Mouse (Mus musculus): ENCODE measurements around the gene Olfr995. TPM values are rescaled to one million over a fixed set of nuclear protein-coding genes. Genes with fewer than 3 reads are reported as not detected.

Olfr995 gene
- total and polyA plus RNA-seq, 2 experiments from 2014 or later = not detected

DNA sequence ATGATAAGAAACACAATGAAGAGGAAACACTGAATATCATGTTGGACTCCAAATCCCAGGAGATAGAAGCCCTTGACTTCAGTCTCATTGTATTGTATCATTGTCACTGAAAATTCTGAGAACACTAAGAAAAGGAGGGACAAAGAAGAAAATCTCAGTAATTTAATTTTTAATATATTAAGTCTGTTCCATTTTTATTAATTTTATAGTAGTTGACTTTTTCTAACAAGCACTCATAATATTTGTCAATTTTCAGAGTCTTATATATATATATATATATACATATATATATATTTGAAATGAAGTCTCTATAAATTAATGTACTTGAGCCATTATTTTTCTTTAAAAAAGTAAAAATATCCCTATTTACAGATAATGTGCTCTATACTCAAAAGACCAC is 28.7 kb downstream of the Olfr995 start, which contains the start of gene Olfr993:
Gene Olfr993 (minus strand): TSS at position 101 of the 400 bp plus-strand sequence.
- Histone ChIP-seq H3K27me3 (ENCODE audit: insufficient read depth, low read length) (no peaks in the 10 kb centered on the region), H3K9me3 (ENCODE audit: low read length) (no peaks in the 10 kb centered on the region), H3K4me1 (ENCODE audit: insufficient read depth, low read length) (no peaks in the 10 kb centered on the region), H3K9ac (replicated peaks; ENCODE audit: low read length, poor library complexity, severe bottlenecking) (no peak within 1 kb of the TSS), H3K4me3 (ENCODE audit: low read depth, low read length) (no peak within 1 kb of the TSS), H3K27ac (ENCODE audit: low read depth, low read length) (no peak within 1 kb of the TSS), H3K4me2 (ENCODE audit: low read depth, low read length, poor library complexity, severe bottlenecking) (no peak within 1 kb of the TSS), H3K36me3 (ENCODE audit: insufficient read depth, low read length) (no peaks in the 10 kb centered on the region)
- ATAC-seq (ENCODE audit: low FRiP score) = no peak
- DNase-seq (ENCODE audit: low spot score) = no peak
- TF ChIP-seq CTCF (IDR thresholded peaks at IDR 0.05) = no peak

DNA sequence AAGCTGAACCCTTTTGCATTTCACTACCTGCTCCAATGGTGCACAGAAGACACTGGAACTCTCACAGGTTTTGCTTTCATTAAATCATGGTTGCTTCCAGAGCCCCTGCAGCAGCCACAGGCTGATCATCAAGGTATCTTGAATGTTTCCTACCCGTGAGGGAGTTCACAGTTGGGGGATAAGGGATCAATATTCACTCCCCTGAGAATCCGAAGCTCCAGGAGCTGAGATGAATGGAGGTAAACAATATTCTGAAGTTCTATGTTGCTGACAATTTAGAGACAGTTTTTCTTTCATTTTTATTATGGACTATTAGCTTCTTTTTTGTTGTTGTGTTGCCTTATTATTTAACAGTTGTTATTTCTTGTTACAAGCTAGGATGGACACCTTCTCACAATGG is 34.1 kb downstream of the Olfr995 start, which contains the start of gene Olfr992:
Gene Olfr992 (minus strand): TSS at position 101 of the 400 bp plus-strand sequence.
- no peak for ATAC-seq (ENCODE audit: low FRiP score)
- Histone ChIP-seq H3K9me3 (ENCODE audit: low read length) (no peaks in the 10 kb centered on the region), H3K4me2 (ENCODE audit: low read depth, low read length, poor library complexity, severe bottlenecking) (no peak within 1 kb of the TSS), H3K4me1 (ENCODE audit: insufficient read depth, low read length) (no peaks in the 10 kb centered on the region), H3K36me3 (ENCODE audit: insufficient read depth, low read length) (no peaks in the 10 kb centered on the region), H3K27ac (ENCODE audit: low read depth, low read length) (no peak within 1 kb of the TSS), H3K9ac (replicated peaks; ENCODE audit: low read length, poor library complexity, severe bottlenecking) (no peak within 1 kb of the TSS), H3K27me3 (ENCODE audit: insufficient read depth, low read length) (no peaks in the 10 kb centered on the region), H3K4me3 (ENCODE audit: low read depth, low read length) (no peak within 1 kb of the TSS)
- WGBS = 59% methylated on average over 2 of the region's 2 CpGs
- DNase-seq (ENCODE audit: low spot score) = no peak
- TF ChIP-seq CTCF (IDR thresholded peaks at IDR 0.05) = no peak

Other genes with a start within 250 kb of the Olfr995 start
- 29.6 and 32.3 TPM in 2 replicates for gene Lrrc55, start 246.4 kb downstream of the Olfr995 start, total RNA-seq (2014; rRNA removed)
- gene Lrrc55, start 246.4 kb downstream of the Olfr995 start, polyA plus RNA-seq (2015; fragmentation: Nextera tagmentation; extraction: Ambion mirVana) = 10.9 and 11.5 TPM in 2 replicates
- gene Olfr987, start 104.3 kb downstream of the Olfr995 start, total RNA-seq (2014; rRNA removed) = not detected in 2 replicates
- gene Olfr987, start 104.3 kb downstream of the Olfr995 start, polyA plus RNA-seq (2015; fragmentation: Nextera tagmentation; extraction: Ambion mirVana) = not detected in 2 replicates
- gene Olfr988, start 80.4 kb downstream of the Olfr995 start, total RNA-seq (2014; rRNA removed) = not detected in 2 replicates
- not detected in 2 replicates for gene Olfr988, start 80.4 kb downstream of the Olfr995 start, polyA plus RNA-seq (2015; fragmentation: Nextera tagmentation; extraction: Ambion mirVana)
- not detected in 2 replicates for gene Olfr992, start 34.2 kb downstream of the Olfr995 start, total RNA-seq (2014; rRNA removed)
- not detected in 2 replicates for gene Olfr992, start 34.2 kb downstream of the Olfr995 start, polyA plus RNA-seq (2015; fragmentation: Nextera tagmentation; extraction: Ambion mirVana)
- gene Olfr993, start 28.8 kb downstream of the Olfr995 start, total RNA-seq (2014; rRNA removed) = not detected in 2 replicates
- not detected in 2 replicates for gene Olfr993, start 28.8 kb downstream of the Olfr995 start, polyA plus RNA-seq (2015; fragmentation: Nextera tagmentation; extraction: Ambion mirVana)
- gene Olfr994, start 7.2 kb downstream of the Olfr995 start, total RNA-seq (2014; rRNA removed) = not detected in 2 replicates
- gene Olfr994, start 7.2 kb downstream of the Olfr995 start, polyA plus RNA-seq (2015; fragmentation: Nextera tagmentation; extraction: Ambion mirVana) = not detected in 2 replicates
- gene 4833423E24Rik, start 75.4 kb upstream of the Olfr995 start, total RNA-seq (2014; rRNA removed) = 0.05 and 0.24 TPM in 2 replicates
- gene 4833423E24Rik, start 75.4 kb upstream of the Olfr995 start, polyA plus RNA-seq (2015; fragmentation: Nextera tagmentation; extraction: Ambion mirVana) = 0.41 and 0.56 TPM in 2 replicates
- not detected in 2 replicates for gene Olfr996, start 135.6 kb upstream of the Olfr995 start, total RNA-seq (2014; rRNA removed)
- gene Olfr996, start 135.6 kb upstream of the Olfr995 start, polyA plus RNA-seq (2015; fragmentation: Nextera tagmentation; extraction: Ambion mirVana) = not detected in 2 replicates
- not detected in 2 replicates for gene Olfr998, start 145.3 kb upstream of the Olfr995 start, total RNA-seq (2014; rRNA removed)
- not detected in 2 replicates for gene Olfr998, start 145.3 kb upstream of the Olfr995 start, polyA plus RNA-seq (2015; fragmentation: Nextera tagmentation; extraction: Ambion mirVana)
- not detected in 2 replicates for gene Olfr1000, start 168.3 kb upstream of the Olfr995 start, total RNA-seq (2014; rRNA removed)
- not detected in 2 replicates for gene Olfr1000, start 168.3 kb upstream of the Olfr995 start, polyA plus RNA-seq (2015; fragmentation: Nextera tagmentation; extraction: Ambion mirVana)
- gene Olfr1002, start 207.1 kb upstream of the Olfr995 start, total RNA-seq (2014; rRNA removed) = not detected in 2 replicates
- not detected in 2 replicates for gene Olfr1002, start 207.1 kb upstream of the Olfr995 start, polyA plus RNA-seq (2015; fragmentation: Nextera tagmentation; extraction: Ambion mirVana)
- gene Olfr154, start 220.8 kb upstream of the Olfr995 start, total RNA-seq (2014; rRNA removed) = not detected in 2 replicates
- not detected in 2 replicates for gene Olfr154, start 220.8 kb upstream of the Olfr995 start, polyA plus RNA-seq (2015; fragmentation: Nextera tagmentation; extraction: Ambion mirVana)
- not detected in 2 replicates for gene Olfr1006, start 235.1 kb upstream of the Olfr995 start, total RNA-seq (2014; rRNA removed)
- gene Olfr1006, start 235.1 kb upstream of the Olfr995 start, polyA plus RNA-seq (2015; fragmentation: Nextera tagmentation; extraction: Ambion mirVana) = not detected in 2 replicates
- gene Olfr1008, start 245.8 kb upstream of the Olfr995 start, total RNA-seq (2014; rRNA removed) = not detected in 2 replicates
- not detected in 2 replicates for gene Olfr1008, start 245.8 kb upstream of the Olfr995 start, polyA plus RNA-seq (2015; fragmentation: Nextera tagmentation; extraction: Ambion mirVana)

All from midbrain, postnatal 0 days (tissue).